Mouse (Mus musculus) limb, embryonic 14.5 days (tissue): ENCODE data around the gene Fyn. TPM values are rescaled to one million over a fixed set of nuclear protein-coding genes. Genes with fewer than 3 reads are reported as not detected.

ENCODE experiments used
- ATAC-seq: fragments of 200-750 bp; cut with Nextera tagmentation; 2 replicates; pipeline ENCODE4 v1.8.0; 2017; ENCODE audit warnings: low read depth, moderate number of reproducible peaks, moderate TSS enrichment; ENCODE audit not compliant: low FRiP score
- DNase-seq: peaks from one replicate; pipeline ENCODE4 v3.0.0-alpha.2; 2015; ENCODE audit warnings: low spot score
- H3K27ac ChIP-seq: fragments of 300-500 bp; sonication (generic); replicated peaks from 2 replicates; pipeline ENCODE4 v1.5.1; 2014; ENCODE audit warnings: low read depth, mild to moderate bottlenecking, low read length, moderate library complexity, mixed read lengths
- H3K27me3 ChIP-seq: fragments of 300-500 bp; sonication (generic); 2 replicates; pipeline ENCODE4 v1.6.1; 2014; ENCODE audit warnings: low read length, mixed read lengths; ENCODE audit not compliant: control insufficient read depth, insufficient read depth
- H3K36me3 ChIP-seq: fragments of 300-500 bp; sonication (generic); 2 replicates; pipeline ENCODE4 v1.6.1; 2014; ENCODE audit warnings: mild to moderate bottlenecking, low read length, moderate library complexity, mixed read lengths; ENCODE audit not compliant: control insufficient read depth, insufficient read depth
- H3K4me1 ChIP-seq: fragments of 300-500 bp; sonication (generic); 2 replicates; pipeline ENCODE4 v1.6.1; 2014; ENCODE audit warnings: antibody characterized with exemption, low read length, mixed read lengths; ENCODE audit not compliant: control insufficient read depth, insufficient read depth
- H3K4me2 ChIP-seq: fragments of 300-500 bp; sonication (generic); replicated peaks from 2 replicates; pipeline ENCODE4 v1.6.1; 2014; ENCODE audit warnings: low read depth, mild to moderate bottlenecking, low read length, moderate library complexity; ENCODE audit not compliant: severe bottlenecking
- H3K4me3 ChIP-seq: fragments of 300-500 bp; sonication (generic); replicated peaks from 2 replicates; pipeline ENCODE4 v1.5.1; 2014; ENCODE audit warnings: low read length
- H3K9ac ChIP-seq: fragments of 300-500 bp; sonication (generic); 2 replicates; pipeline ENCODE4 v1.6.1; 2014; ENCODE audit warnings: mild to moderate bottlenecking, low read depth, low read length, moderate library complexity; ENCODE audit not compliant: severe bottlenecking
- H3K9me3 ChIP-seq: fragments of 300-500 bp; sonication (generic); 2 replicates; pipeline ENCODE4 v1.6.1; 2016; ENCODE audit warnings: low read length; ENCODE audit not compliant: control insufficient read depth
- POLR2A ChIP-seq: fragments of 200-500 bp; IDR thresholded peaks from 2 replicates; pipeline ENCODE4 v1.8.0; 2012; ENCODE audit warnings: inconsistent platforms, mild to moderate bottlenecking, moderate library complexity, borderline replicate concordance; ENCODE audit not compliant: insufficient read depth, insufficient read length; ENCODE audit errors: extremely low read depth
- WGBS: fragments of 180-500 bp; shearing (Covaris S2); extraction: QIAGEN DNeasy Blood & Tissue Kit; methylation state at CpG from one replicate; pipeline ENCODE4 v1.1.7; 2014; 5-methylcytosine and 5-hydroxymethylcytosine counted together
- polyA plus RNA-seq, 2 experiments: library from polyadenylated mRNA; depleted of rRNA in 1 of 2; stranded (reverse) in 1 of 2; unstranded in 1 of 2; fragments of >200 nt; fragmentation: Nextera tagmentation in 1 of 2; extraction: Ambion mirVana in 1 of 2; gene quantifications; 2 replicates each; pipeline versions ENCODE4 v1.2.1 to v1.2.3; 2012 to 2014

Fyn gene
- polyA plus RNA-seq, 2 experiments = 51.5 to 58.4 TPM

- Histone ChIP-seq H3K27ac (no peak overlapping the region), H3K4me1 (peaks cover 30% of the 10 kb centered on the region), H3K4me2 (no peak overlapping the region), H3K9me3 (no peaks in the 10 kb centered on the region), H3K9ac (no peak overlapping the region), H3K36me3 (no peaks in the 10 kb centered on the region), H3K27me3 (no peaks in the 10 kb centered on the region), H3K4me3 (no peak overlapping the region)
- DNase-seq (no peak), ATAC-seq (no peak)
- TF ChIP-seq POLR2A = no peak
- WGBS = 69% methylated on average over 3 of the region's 3 CpGs
Observed at GRCm38 (mm10) chr10:39488542-39488941, 119.9 kb downstream of the Fyn start.

DNA sequence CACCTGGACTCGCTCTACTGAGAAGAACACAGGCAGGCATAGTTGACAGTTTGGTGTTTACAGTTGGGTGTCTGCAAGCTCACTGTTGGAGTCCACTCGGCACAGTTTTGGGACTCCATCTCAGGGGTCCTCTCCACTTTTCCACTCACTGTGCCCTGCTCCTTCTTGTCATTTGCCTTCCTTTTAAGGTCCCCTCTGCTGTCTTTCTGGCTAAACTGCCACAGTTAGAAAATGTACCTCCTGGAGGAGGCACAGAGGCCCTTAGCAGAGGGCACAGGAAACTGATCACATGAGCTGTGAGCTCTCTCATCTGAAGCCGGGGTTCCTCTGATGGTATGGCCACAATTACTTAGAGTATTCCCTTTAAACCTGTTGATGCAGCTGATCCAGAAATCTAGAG is 120.3 kb downstream of the Fyn start:
- ATAC-seq = no peak
- no peak for DNase-seq

GRCm38 (mm10) chr10:39490349-39491121 is 121.9 kb downstream of the Fyn start:
- Histone ChIP-seq H3K27me3 (no peaks in the 10 kb centered on the region), H3K36me3 (no peaks in the 10 kb centered on the region), H3K27ac (no peak overlapping the region), H3K4me2 (no peak overlapping the region), H3K9ac (no peak overlapping the region), H3K9me3 (no peaks in the 10 kb centered on the region), H3K4me1 (peaks cover 19% of the 10 kb centered on the region), H3K4me3 (no peak overlapping the region)
- WGBS = 75% methylated on average over 9 of the region's 9 CpGs
- DNase-seq (no peak), ATAC-seq (no peak)
- TF ChIP-seq POLR2A = no peak

More for the DNA sequence above, 120.3 kb downstream of the Fyn start:
- H3K4me1 ChIP-seq = peaks cover 30% of the 10 kb centered on the region
- no peaks in the 10 kb centered on the region for H3K27me3 ChIP-seq
- no peak overlapping the region for H3K4me2 ChIP-seq
- 84% methylated on average over 3 of the region's 3 CpGs for WGBS
- no peak for TF ChIP-seq POLR2A
- H3K27ac ChIP-seq = no peak overlapping the region
- H3K36me3 ChIP-seq = no peaks in the 10 kb centered on the region
- H3K9me3 ChIP-seq = no peaks in the 10 kb centered on the region
- no peak overlapping the region for H3K9ac ChIP-seq
- no peak overlapping the region for H3K4me3 ChIP-seq

- ATAC-seq (no peak), DNase-seq (no peak)
- no peaks in the 10 kb centered on the region for H3K36me3 ChIP-seq
- H3K9ac ChIP-seq = no peak overlapping the region
- no peak overlapping the region for H3K4me2 ChIP-seq
- no peaks in the 10 kb centered on the region for H3K27me3 ChIP-seq
- peaks cover 3% of the 10 kb centered on the region for H3K4me1 ChIP-seq
- H3K9me3 ChIP-seq = no peaks in the 10 kb centered on the region
- TF ChIP-seq POLR2A = no peak
- 87% methylated on average over 6 of the region's 6 CpGs for WGBS
- no peak overlapping the region for H3K27ac ChIP-seq
- H3K4me3 ChIP-seq = no peak overlapping the region
Observed at GRCm38 (mm10) chr10:39492146-39492545, 123.5 kb downstream of the Fyn start.

DNA sequence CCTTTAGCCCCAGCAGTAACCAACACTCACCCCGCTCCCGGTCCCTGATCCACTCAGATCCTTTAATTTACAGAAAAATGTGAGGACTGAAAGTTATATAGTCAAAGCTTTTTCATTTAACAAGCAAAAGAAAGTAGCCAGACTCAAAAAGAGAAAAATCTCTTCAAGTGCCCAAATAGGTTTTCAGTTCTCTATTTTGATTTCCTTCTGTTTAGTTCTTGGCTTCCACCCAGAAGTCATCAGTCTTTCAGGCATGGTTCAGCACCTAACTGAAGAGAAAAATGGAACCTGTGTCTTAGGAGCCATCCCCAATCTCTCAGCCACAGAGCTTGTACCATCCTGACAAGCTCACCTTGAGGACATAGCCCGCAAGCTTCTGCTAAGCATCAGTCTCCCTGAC is 124.4 kb downstream of the Fyn start:
- H3K4me2 ChIP-seq = no peak overlapping the region
- H3K36me3 ChIP-seq = no peaks in the 10 kb centered on the region
- no peaks in the 10 kb centered on the region for H3K9me3 ChIP-seq
- no peak overlapping the region for H3K9ac ChIP-seq
- DNase-seq (no peak), ATAC-seq (no peak)
- TF ChIP-seq POLR2A = no peak
- H3K27me3 ChIP-seq = no peaks in the 10 kb centered on the region
- no peak overlapping the region for H3K4me3 ChIP-seq
- H3K27ac ChIP-seq = no peak overlapping the region
- 91% methylated on average over 3 of the region's 3 CpGs for WGBS
- H3K4me1 ChIP-seq = no peaks in the 10 kb centered on the region
